Mouse (Mus musculus): ENCODE data around the gene Lzic.
"Not testable (repeated sequence)": the region's sequence is repeated elsewhere in the genome, so short reads cannot be mapped to it uniquely, and the experiment has no call there.

DNA sequence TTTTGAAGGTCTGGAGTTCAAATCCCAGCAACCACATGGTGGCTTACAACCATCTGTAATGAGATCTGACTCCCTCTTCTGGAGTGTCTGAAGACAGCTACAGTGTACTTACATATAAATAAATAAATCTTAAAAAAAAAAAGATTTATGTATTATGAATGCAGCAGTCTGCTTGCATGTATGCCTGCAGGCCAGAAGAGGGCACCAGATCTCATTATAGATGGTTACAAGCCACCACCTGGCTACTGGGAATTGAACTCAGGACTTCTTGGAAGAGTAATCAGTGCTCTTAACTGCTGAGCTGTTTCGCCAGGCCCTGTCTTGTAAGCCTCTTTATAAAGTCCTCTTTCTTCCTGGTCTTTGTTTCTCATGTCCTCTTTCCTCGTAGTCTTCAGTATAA is 24.6 kb upstream of the Lzic start:
- TF ChIP-seq POLR2A (IDR thresholded peaks at IDR 0.05; ENCODE audit: borderline replicate concordance, extremely low read depth, low read depth, low read length); CTCF (IDR thresholded peaks at IDR 0.05; ENCODE audit: insufficient read depth, low read length): not testable (repeated sequence)
